Mouse (Mus musculus) bone marrow macrophage, adult 2 months (primary cell): Measurements from ENCODE around the gene Rasgef1b.

Source experiments
- CTCF ChIP-seq: IDR thresholded peaks from 2 replicates; pipeline ENCODE4 v1.5.1; 2012; ENCODE audit warnings: low read depth, mild to moderate bottlenecking, low read length, moderate library complexity
- POLR2A ChIP-seq: IDR thresholded peaks from 2 replicates; pipeline ENCODE4 v1.6.1; 2012; ENCODE audit warnings: mild to moderate bottlenecking, low read depth, low read length, borderline replicate concordance

DNA sequence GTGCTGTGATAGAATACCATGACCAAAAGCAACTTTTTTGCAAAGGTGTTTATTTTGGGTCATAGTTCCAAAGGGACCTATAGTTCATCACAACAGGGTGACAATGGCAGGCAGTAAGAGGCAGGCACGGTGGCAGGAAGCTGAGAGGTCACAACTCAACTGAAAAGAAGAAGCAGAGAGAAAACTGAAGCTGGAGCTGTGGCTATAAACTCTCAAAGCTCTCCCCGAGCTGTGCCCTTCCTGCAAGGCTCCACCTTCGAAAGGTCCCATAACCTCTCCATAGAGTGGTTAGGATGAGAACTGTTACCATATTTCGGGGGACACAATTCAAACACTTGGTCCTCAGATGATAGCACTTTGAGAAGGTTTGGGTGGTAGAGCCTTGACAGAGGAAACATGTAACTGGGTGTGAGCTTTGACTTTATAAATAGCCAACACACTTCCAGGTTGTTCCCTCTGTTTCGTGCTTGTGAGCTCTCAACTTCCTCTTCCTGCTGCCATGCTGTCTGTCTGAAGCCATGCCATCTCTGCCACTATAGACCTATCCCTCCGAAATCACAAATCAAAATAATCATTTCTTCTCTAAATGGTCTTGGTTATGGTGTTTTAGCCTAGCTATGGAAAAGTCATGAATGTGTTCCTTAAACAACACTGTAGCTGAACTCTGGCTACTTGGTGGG is 240.2 kb downstream of the Rasgef1b start:
- no peak for TF ChIP-seq CTCF
- no peak for TF ChIP-seq POLR2A
